Comparison of ENCODE assay signal across 11 mouse cellular contexts in the genomic region with DNA sequence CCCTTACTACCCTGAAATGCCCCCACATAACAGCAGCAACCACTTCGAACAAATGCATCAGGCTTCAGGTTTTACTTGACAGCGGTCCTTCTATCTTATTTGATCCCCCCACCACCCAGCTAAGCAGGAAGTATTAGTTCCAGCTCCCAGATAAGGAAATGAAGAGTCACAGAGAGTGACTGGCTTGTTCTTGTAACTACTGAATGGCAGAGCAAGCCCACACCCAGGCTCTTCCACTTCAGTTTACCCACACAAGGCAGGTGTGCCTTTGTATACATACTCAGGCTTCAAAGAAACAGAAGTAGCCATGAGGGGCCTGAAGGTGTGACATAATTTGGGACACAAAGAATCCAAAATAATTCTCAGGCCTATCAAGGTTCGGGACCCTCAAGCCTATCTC. TPM values are rescaled to one million over a fixed set of nuclear protein-coding genes. Genes with fewer than 3 reads are reported as not detected.
DNase-seq lines count a peak whose midpoint lies in the region; ATAC-seq and TF ChIP-seq lines count a peak whose summit lies in the region.
"Had no signal": no experiment of that assay in that cellular context is flagged by ENCODE, and none has a peak within 500 bp of the region (broad histone marks: within the 10 kb centered on the region; RNA-seq: fewer than 3 reads in every experiment).

No protein-coding gene starts in this region.

- no peaks in the 10 kb centered on the region for H3K36me3 ChIP-seq in limb, embryonic 10.5 days
- H3K36me3 ChIP-seq in small intestine, adult 2 months (ENCODE audit: control insufficient read depth, insufficient read depth, low read length) = no peaks in the 10 kb centered on the region
- H3K36me3 ChIP-seq in hindbrain, embryonic 14.5 days (replicated peaks; ENCODE audit: control insufficient read depth, insufficient read depth) = no peaks in the 10 kb centered on the region
- H3K36me3 ChIP-seq: forebrain, embryonic 12.5 days had no signal

- no peak for ATAC-seq in hindbrain, embryonic 14.5 days (ENCODE audit: low FRiP score)
- ATAC-seq: hindbrain, postnatal 0 days had no signal

- H3K27me3 ChIP-seq in limb, embryonic 10.5 days (ENCODE audit: low read depth, poor library complexity, severe bottlenecking) = peaks cover 20% of the 10 kb centered on the region; the same call in 1 of the 2 replicates
- H3K27me3 ChIP-seq in small intestine, adult 2 months (ENCODE audit: control insufficient read depth, insufficient read depth, low read length) = no peaks in the 10 kb centered on the region
- H3K27me3 ChIP-seq in hindbrain, embryonic 14.5 days (ENCODE audit: control insufficient read depth, insufficient read depth, low read length) = no peaks in the 10 kb centered on the region
- H3K27me3 ChIP-seq: forebrain, embryonic 12.5 days had no signal

- peaks cover 3% of the 10 kb centered on the region; the same call in 1 of the 2 replicates for H3K4me1 ChIP-seq in lung, adult 2 months (ENCODE audit: control insufficient read depth, insufficient read depth, low read length)
- peaks cover 32% of the 10 kb centered on the region for H3K4me1 ChIP-seq in limb, embryonic 10.5 days
- peaks cover 7% of the 10 kb centered on the region for H3K4me1 ChIP-seq in small intestine, adult 2 months (ENCODE audit: control insufficient read depth, insufficient read depth, insufficient read length, low read length)
- peaks cover 11% of the 10 kb centered on the region for H3K4me1 ChIP-seq in hindbrain, embryonic 14.5 days (replicated peaks; ENCODE audit: control insufficient read depth, insufficient read depth, low read length)

- TF ChIP-seq POLR2A in lung, adult 2 months (IDR thresholded peaks at IDR 0.05; ENCODE audit: borderline replicate concordance, extremely low read depth, low read depth, low read length) = no peak
- TF ChIP-seq POLR2A in small intestine, adult 2 months (IDR thresholded peaks at IDR 0.05; ENCODE audit: low read depth, low read length) = no peak

- no peak overlapping the region for H3K9ac ChIP-seq in hindbrain, embryonic 14.5 days
- H3K9ac ChIP-seq: forebrain, embryonic 12.5 days had no signal

- H3K4me2 ChIP-seq in hindbrain, embryonic 14.5 days (replicated peaks) = no peak overlapping the region
- H3K4me2 ChIP-seq: forebrain, embryonic 12.5 days had no signal

- H3K4me3 ChIP-seq in lung, adult 2 months (replicated peaks; ENCODE audit: extremely low read depth, low read depth, low read length) = no peak overlapping the region
- H3K4me3 ChIP-seq in limb, embryonic 10.5 days = no peak overlapping the region
- no peak overlapping the region for H3K4me3 ChIP-seq in small intestine, adult 2 months (ENCODE audit: low read depth, low read length)
- H3K4me3 ChIP-seq in hindbrain, embryonic 14.5 days (replicated peaks; ENCODE audit: low read length) = no peak overlapping the region
- H3K4me3 ChIP-seq: forebrain, embryonic 12.5 days had no signal

- intact Hi-C loops in left cerebral cortex, postnatal 14 days (cut with DNase I) = loop anchor here (5.0 kb wide), 1 partner anchor 48 kb away; no protein-coding TSS in a partner anchor

- DNase-seq in lung, adult 2 months = peak; percentile 4
- no peak for DNase-seq in lung, postnatal 10 days
- DNase-seq in brain, adult 2 months (ENCODE audit: low read depth, low spot score) = peak; percentile 2
- peak; percentile 23 for DNase-seq in limb, embryonic 10.5 days (ENCODE audit: low spot score)
- no peak for DNase-seq in left cerebral cortex, postnatal 14 days (ENCODE audit: low spot score in 2 of 2)
- DNase-seq in hindbrain, embryonic 14.5 days (ENCODE audit: low spot score) = no peak
- DNase-seq: left cerebral cortex, postnatal 4 days; lung, postnatal 36 days had no signal

- no peaks in the 10 kb centered on the region for H3K9me3 ChIP-seq in limb, embryonic 10.5 days (replicated peaks)
- no peaks in the 10 kb centered on the region for H3K9me3 ChIP-seq in hindbrain, embryonic 14.5 days (ENCODE audit: control insufficient read depth, low read length)
- H3K9me3 ChIP-seq: forebrain, embryonic 12.5 days had no signal

- H3K27ac ChIP-seq in limb, embryonic 10.5 days = no peak overlapping the region
- H3K27ac ChIP-seq in small intestine, adult 2 months (ENCODE audit: insufficient read depth, low read depth, low read length) = peak overlapping the region; percentile 64
- H3K27ac ChIP-seq in hindbrain, embryonic 14.5 days = no peak overlapping the region
- H3K27ac ChIP-seq: forebrain, embryonic 12.5 days; hindbrain, postnatal 0 days had no signal

- TF ChIP-seq CTCF in lung, adult 2 months (IDR thresholded peaks at IDR 0.05; ENCODE audit: insufficient read depth, low read length) = no peak
- TF ChIP-seq CTCF in small intestine, adult 2 months (IDR thresholded peaks at IDR 0.05; ENCODE audit: extremely low read depth, insufficient read length, insufficient replicate concordance, low read depth, low read length) = no peak

- 49% methylated on average over 3 of the region's 3 CpGs for WGBS in lung, adult 2 months
- WGBS in limb, embryonic 10.5 days = 85% methylated on average over 3 of the region's 3 CpGs
- WGBS in small intestine, adult 2 months = 39% methylated on average over 3 of the region's 3 CpGs
- 90% methylated on average over 3 of the region's 3 CpGs for WGBS in hindbrain, embryonic 14.5 days

RNA-seq across cellular contexts. Expression of a gene that starts 5.3 kb away (rescaled TPM):
- 10.1 and 16.0 TPM in 2 replicates for polyA plus RNA-seq in lung, adult 2 months (2012; rRNA removed)
- 1.0 and 1.3 TPM in 2 replicates for polyA plus RNA-seq in limb, embryonic 10.5 days (2016; fragmentation: Nextera tagmentation; extraction: Ambion mirVana)
- 3.4 and 7.3 TPM in 2 replicates for polyA plus RNA-seq in small intestine, adult 2 months (2012; rRNA removed)
- 100 to 1,000 TPM in 1 of 2 experiments, 10 to 100 TPM in 1; 91.2 to 111 TPM for total RNA-seq in left cerebral cortex, postnatal 14 days (2021)
- 7.9 and 10.3 TPM in 2 replicates for polyA plus RNA-seq in hindbrain, embryonic 14.5 days (2014; fragmentation: Nextera tagmentation; extraction: Ambion mirVana)

Comparison
In these comparisons a context has a peak if more than half of its experiments do, and no peak if none do; other contexts are left out.
1. DNase-seq: peak in lung, adult 2 months (single experiment), brain, adult 2 months (single experiment) and limb, embryonic 10.5 days (single experiment); none in lung, postnatal 10 days (single experiment), left cerebral cortex, postnatal 14 days (0 of 2) and hindbrain, embryonic 14.5 days (single experiment).